Mouse (Mus musculus): ENCODE measurements around the gene Atf7.

The Atf7 gene

DNA sequence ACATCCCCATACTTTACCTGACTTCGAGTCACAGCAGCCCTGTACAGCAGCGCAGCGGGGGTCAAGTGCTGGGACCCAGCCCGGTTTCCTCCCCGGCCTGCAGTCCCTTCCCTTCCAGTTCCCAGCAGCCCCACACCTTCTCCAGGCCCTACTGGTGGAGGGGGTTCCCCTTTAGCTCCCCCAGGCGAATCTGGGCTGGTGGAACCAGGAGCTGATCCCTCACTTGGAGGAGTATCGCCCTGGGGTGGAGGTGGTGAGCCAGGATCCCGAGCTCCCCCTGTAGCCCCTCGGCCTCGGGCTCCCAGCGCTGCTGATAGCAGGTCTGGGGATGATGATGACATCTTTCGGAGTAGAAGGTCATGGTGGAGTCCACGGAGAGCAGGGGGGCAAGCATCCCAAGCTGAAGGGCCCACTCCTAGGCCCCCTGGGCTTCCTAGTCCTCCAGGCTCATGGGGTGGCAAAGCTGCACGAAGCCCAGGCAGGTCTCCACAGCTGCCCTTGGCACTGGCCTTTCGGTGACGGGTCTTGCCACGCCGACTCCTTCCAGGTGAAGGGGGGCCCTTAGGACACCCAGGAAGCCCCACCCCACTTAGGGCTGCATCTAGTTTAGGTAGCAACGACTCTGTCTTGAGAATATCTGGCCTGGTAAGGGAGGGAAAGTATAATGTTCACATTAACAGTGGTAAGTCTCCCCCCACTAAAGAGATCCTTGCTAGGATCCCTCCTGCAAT, 124.0 kb downstream of the Atf7 start:
- DNase-seq (ENCODE audit: low read depth in 2 of 2, low spot score in 2 of 2): no peak

DNA sequence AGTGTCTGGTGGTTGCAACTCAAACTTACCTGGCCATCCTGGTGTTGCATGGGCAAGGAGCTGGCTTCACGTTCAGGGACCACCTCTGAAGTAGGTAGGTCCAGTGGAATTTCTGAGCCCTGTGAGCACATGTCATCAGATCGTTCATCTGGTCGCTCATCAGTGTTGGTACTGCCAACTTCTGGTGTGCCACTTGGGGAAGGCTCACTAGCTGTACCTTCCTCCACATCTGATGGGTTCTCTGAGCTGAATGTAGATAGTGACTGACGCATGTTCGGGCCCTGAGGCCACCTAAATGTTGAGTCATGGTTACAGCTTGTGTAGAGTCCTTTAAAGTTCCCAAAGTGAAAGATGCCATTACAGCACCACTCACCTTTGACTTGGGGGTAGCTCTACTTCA, 124.8 kb downstream of the Atf7 start:
- DNase-seq (ENCODE audit: low read depth in 2 of 2, low spot score in 2 of 2): no peak

DNA sequence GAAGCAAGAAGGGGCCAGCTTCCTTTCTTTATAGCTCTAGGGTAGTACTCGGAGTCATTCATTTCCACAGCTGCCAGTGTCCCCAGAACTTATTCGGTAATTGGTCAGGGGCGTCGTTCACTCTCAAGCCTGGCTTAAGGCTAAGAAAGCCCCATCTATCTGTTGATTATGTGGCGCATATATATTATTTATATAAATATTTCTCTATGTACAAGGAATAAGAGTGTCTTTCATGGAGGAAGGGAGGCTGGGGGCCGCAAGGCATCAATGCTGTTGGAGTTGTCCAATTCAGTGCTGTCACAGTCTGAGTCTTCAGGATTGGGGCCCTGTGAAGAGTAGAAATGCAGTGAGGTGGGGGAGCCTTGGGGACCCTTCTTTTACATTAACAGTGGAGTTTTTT, 125.4 kb downstream of the Atf7 start:
- no peak for DNase-seq (ENCODE audit: low read depth in 2 of 2, low spot score in 2 of 2)

DNA sequence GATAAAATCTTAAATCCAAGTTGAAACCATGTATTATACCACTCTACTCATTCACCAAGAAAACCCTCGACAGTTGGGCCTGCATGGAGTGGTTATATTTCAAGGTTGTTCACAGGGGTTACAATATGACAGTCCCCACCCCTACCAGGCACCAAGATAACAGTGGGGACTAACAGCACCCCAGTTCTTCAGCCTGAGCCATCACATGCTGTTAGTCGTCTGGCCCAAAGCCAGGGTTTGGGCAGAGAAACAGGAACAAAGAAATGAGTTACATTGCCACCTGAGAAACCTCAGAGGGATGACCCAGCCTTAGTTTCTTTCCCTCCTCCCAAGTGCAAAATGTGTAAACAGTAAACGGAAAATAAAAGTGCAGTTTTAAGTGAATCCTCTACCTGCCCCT, 125.9 kb downstream of the Atf7 start:
- DNase-seq (ENCODE audit: low read depth in 2 of 2, low spot score in 2 of 2): no peak

DNA sequence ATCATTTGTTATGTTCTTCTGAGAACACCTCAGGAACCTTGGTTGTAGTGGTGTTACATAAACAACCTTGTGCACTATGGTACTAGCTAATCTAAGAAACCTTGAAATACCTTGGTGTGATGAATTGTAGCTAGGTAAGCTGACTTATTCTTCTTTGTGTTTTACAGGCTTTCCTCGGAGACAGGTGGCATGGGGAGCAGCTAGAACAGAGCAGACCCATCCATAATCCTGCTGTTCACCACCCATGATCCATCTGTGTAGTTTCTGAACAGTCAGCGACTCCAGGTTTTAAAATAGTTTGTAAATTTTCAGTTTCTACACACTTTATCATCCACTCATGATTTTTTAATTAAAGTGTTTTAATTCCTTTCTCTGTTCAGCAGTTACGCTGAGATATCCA, 126.9 kb downstream of the Atf7 start:
- no peak for DNase-seq (ENCODE audit: low read depth in 2 of 2, low spot score in 2 of 2)

DNA sequence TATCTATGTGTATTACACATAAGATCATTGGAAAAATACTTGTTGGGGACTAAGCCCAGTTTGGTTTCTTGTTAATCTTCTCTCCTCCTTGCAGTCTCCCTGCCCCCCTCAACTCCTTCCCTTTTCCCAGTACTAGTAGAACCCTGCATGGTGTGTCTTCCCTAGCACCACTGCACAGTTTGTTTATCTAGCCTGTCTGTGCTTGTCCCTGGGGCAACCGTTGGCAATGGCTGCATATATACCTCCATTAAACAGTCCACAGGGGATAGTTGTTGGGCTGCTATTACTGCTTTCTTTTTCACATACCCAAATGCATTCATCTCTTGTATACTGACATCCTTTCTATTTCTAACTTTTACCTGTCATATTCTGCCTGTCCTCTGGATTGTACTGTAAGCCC, 137.6 kb downstream of the Atf7 start:
- no peak for DNase-seq (ENCODE audit: low read depth in 2 of 2, low spot score in 2 of 2)

DNA sequence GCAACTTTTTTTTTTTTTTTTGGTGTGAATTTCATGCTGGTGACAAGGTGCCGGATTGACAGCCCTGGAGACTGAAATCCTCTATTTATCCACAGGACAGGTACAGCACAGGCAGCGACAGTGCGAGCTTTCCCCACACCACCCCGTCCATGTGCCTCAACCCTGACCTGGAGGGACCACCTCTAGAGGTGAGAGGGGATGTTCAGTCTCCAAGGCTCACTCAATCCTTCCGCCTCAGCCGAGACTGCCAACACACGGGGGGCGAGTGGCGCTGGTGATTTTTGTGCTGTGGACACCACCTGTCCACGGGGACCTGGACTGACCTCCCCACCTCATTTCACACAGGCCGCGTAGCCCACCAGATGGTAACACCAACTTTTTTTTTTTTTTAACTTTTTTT, 139.4 kb downstream of the Atf7 start:
- DNase-seq (ENCODE audit: low read depth in 2 of 2, low spot score in 2 of 2): no peak

DNA sequence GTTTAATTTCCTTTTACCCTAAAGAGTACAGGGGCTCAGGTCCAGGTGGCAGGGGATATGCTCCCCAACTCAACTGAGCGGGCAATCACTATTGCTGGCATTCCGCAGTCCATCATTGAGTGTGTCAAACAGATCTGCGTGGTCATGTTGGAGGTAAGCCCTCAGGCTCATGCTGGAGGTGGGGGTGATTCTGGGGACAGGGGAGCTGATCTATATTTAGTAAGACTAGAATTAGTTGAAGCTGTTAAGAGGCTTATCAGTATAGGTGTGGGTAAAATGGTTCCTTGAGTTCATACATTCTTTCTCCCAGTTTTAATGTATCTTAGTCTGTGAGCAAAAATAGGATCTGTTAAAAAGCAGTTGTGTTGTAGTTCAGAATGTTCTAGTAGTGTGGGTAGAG, 142.1 kb downstream of the Atf7 start:
- no peak for DNase-seq (ENCODE audit: low read depth in 2 of 2, low spot score in 2 of 2)
